Mouse (Mus musculus): ENCODE data around the gene Tas2r143.

- TF ChIP-seq POLR2A (IDR thresholded peaks at IDR 0.05; ENCODE audit: low read depth, low read length), result no peak
- TF ChIP-seq CTCF (IDR thresholded peaks at IDR 0.05; ENCODE audit: extremely low read depth, insufficient read depth, insufficient read length, insufficient replicate concordance), result no peak
Measured at GRCm38 (mm10) chr6:42441395-42441794, 41.4 kb downstream of the Tas2r143 start.

All from spleen, adult 2 months (tissue).